Mouse (Mus musculus) thymus, postnatal 10 days (tissue): ENCODE results near the gene Mgmt.

ENCODE experiments used
- DNase-seq, 2 experiments: peaks; one replicate each; pipeline ENCODE4 v3.0.0; 2021; ENCODE audit warnings: low spot score in 2 of 2

Gene Mgmt

DNA sequence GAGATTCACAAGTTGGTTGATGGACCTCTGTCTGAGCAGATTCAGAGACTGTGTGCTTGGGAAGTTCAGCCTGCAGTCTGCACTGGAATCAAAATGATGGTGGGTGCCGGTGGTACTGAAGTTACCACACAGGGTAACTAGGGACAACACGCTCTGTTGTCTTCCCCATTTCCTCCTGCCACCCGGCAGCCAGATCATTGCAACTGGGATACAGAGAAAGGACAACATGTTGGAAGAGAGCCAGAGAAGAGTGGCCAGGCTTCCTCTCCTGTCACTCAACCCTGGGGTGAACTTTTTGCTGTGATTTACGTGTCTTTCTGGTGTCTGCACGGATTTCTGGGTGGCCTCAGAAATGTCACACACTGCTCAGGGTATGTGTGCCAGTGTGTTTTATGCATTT is 107.4 kb downstream of the Mgmt start:
- no peak for DNase-seq

DNA sequence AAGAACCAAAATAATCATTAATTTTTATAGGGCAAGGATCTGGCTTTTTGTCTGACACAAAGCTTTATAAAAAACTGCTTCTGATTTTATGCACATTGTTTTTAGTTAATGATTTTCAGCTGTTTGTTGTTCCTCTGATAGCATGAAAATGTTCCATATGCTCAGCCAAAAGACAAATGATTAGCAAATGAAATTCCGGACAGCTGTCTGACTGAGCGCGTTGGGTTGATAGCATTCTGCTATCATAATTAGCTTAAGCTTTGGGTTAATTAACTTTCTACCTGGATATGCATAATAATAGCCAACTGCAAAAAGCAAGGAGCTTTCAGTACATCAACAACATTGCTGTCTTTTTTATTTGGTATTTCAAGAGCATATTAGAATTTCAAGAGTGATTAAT is 108.0 kb downstream of the Mgmt start:
- DNase-seq = no peak

DNA sequence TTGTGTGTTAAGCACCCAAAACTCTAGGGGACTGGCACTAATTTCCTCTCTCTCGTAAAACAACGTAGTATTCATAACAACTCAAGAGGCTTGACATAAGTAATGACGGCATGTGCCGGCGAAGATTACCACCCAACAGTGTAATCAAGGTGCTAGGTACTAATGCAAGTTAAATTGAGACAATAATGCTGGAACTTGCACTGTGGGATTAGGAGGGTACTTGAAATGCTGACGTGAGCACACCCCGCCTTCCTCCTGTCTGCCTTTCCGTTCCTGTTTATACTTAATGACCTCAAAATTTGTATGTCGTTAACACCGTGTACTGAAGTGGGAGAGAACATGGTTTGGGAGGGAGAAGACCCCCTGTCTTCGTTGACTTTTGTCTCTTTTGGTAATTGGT is 110.9 kb downstream of the Mgmt start:
- no peak for DNase-seq

DNA sequence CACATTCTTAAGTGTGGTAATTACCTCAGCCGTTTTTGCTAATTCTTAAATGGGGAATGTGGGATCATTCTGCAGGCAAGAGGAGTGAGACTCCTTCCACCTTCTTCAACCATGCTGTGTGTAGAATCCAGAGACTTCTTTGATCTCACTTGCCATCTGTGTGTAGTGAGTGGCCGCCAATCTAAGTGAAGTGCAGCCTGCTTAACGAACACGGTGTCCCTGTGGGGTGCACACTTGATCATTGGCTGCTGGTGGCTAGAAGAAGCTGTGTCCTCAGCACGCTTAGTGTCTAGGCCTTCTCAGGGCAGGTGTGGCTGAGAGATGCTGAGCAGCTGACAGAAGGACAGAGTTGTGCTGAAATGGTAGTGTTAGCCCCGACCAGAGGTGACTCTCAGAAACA is 113.9 kb downstream of the Mgmt start:
- DNase-seq = no peak

DNA sequence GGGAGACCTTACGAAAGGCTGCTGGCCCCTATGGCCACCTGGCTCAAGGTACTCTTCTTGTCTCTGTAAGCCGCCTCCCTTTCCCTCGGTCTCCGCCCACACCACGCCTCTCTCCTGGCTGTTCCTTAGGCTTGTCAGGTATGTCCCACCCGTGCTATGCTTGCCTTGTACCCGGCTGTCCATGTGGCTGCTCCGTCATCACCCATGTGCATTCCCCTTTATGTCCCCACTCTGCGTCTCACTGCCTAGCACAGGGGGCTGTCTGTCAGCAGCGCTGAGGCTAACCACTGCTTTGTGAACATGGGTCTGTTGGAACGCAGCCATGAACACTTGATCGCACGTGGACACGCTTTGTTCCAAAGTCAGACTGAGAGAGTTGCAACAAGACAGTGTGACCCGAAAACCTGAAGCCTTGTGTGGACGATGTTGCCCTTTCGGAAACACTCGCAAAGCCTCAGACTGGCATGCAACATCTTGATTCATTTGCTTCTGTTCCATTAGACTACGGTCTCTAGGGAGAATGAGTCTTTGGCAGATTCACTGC is 115.4 kb downstream of the Mgmt start:
- DNase-seq = no peak

DNA sequence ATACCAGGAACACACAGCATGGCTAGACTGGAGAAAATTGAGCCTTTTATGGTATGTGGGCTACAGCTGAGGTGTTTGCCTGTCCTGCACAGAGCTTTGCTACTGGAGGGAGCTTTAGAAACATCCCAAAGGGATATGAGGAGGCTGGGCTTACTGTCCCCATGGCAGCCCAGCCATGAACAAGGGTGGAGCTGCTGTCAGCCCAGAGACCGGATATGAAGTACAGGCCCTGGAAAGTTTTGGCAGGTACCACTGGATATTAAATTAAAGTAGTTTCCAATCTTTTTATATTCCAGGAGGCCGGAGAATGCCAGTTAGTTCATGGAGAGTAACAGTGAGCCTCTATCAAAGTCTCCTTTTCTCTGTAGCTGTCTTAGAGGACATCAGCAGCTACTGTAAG is 116.0 kb downstream of the Mgmt start:
- DNase-seq = no peak

DNA sequence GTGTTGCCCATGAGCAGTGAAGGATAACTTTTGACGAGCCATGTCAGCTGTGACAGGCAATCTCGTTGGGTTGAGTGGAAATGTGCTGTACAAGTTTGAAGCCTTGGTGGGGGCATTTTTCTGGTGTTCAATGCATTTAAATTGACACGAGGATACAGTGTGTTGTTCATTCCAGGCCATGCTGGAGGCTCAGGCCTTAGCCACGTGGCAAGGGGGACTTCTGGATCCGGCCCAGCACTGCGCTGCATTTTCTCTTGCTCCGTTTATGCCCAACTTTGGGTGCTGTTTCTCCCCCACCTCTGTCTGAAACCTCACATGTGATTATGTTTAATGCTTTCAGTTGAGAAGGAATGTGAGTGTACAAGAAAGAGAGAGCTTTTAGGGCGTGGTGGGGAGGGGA is 118.3 kb downstream of the Mgmt start:
- no peak for DNase-seq

DNA sequence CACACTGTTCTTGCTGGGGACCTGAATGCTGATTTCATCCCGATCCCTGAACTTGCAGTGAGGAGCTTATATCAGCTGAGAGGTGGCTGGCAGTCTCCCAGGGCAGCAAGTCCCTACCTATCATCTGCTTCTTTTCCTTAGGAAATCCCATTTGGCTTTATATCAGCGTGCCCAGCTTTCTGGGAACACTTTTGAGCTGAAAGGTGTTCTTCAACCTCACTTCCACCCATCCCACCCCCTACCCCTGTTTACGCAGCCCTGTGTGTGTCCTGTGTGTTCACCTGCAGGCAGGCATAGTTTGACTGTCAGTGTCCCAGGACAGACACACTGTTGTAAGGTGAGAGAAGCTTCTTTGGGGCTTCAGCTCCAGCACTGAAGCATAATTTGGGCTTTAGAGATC is 119.0 kb downstream of the Mgmt start:
- DNase-seq = no peak

DNA sequence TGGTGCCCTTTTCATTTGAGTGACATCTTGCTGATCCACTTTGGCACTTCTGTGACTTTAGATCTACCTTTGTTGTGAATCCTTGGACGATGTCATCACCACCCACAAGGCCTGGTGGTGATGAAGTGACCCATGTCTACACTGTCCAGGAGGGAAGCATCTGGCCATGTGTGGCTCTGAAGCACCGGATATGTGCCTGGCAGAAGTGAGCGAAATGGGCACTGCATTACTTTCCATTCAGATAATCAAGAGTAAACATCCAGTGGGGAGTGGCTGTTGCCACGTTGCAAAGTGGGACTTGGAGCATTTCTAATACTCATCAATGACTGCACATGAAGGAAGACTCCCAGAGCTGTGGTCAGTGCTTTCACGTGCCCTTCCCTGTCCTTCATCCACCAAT is 124.2 kb downstream of the Mgmt start:
- no peak for DNase-seq

DNA sequence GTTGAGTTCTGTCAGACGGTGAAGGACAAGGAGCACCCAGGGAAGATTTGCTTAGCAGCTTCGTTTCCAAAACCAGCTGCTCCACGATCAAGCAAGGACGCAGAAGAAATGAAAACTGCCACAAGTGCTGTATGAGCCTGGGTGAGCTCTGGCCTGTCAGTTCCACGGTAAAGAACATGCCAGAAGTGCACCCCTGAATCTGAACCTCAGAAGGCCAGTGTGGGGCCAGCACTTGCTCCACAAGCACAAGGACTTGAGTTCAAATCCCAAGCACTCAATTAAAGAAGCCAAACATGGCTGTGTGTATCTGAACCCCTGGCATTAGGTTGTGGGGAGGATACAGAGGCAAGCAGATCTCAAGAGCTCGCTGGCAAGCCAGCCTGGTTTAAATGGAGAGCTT is 125.8 kb downstream of the Mgmt start:
- no peak for DNase-seq

DNA sequence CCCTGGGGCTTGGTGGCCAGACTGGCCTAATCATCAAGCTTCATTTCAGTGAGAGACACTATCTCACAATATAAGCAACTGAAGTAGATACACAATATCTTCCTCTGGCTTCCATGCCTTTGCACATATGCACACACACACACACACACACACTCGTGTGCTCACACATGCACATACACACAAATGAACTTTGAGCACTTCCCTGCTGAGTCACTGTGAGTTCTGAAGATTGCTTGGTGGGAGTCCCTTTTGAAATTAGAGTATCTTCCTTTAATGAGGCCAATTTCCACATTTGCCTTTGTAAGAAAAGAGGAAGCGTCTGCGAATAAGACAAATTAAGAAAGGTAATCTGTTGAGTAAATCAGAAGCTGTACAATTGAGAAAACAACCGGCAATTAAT is 136.4 kb downstream of the Mgmt start:
- no peak for DNase-seq

DNA sequence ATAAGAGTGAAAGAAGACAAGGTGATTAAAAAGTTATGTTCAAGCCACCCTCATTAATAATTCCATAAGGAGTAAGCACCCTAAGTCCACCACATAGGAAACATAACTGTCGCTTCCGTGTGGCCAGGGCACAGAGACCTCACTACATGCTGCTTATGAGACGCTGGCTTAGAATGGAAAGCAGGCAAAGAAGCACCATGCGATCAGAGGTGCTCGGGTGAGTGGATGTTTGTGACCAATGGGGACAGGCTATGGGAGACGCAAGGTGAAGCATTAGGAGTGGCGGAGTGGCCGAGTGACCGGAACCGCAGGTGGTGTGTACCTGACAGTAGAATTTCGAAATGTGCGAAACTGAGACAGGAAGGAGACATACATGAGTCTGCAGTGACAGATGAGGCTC is 138.8 kb downstream of the Mgmt start:
- no peak for DNase-seq

DNA sequence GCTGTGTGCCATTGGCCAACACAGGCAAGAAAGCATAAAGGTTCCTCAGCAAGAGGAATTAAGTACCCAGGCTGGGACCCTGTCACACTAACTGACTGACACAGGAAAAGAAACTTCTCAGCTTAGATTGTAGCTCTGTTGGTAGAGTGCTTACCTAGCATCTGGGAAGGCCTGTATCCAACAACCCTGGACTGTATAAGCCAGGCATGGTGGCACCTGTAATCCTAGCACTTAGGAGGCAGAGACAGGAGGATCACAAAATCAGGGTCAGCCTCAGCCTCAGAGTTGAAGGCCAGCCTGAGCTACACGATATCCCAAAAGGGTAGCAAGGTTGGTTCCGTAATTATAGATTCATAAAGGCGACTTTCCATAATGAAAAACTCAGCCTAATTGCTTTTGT is 140.6 kb downstream of the Mgmt start:
- DNase-seq = no peak

DNA sequence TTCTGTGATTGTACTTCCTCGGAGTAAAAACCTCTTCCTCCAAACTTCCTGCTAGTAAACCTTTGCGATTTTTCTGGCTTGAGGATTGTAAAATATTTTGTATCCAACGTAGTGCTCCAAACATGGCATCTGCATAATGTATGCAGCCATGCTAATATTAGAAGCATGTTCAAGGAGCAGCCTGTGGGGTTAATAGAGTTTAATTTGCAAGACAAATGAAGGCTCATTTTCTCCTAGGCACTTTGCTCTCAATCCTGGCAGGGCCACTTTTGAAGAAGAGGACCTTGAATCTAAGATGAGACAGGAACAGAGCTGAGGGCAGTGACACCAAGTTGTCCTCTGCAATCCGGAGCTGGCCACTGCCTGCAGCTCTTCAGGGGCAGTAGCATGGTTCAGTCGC is 141.5 kb downstream of the Mgmt start:
- no peak for DNase-seq

DNA sequence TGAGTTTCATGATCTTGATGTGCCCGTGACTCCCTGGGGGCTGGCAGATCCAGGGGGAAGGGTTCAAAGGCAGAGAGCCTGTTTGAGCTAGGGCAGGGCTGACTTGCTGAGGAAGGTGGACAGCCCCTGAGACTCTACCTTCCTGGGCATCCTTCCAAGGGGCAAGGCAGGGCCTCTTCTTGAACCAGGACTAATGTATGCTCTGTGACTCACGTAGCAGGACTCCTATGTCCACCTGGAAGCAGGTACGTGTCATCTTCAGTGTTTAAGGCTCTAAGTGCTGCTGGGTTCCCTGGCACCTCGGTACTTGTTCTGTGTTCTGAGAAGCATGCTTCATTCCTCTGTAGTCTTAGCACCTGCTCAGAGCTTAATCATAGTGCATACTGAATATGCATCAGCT is 143.1 kb downstream of the Mgmt start:
- no peak for DNase-seq

DNA sequence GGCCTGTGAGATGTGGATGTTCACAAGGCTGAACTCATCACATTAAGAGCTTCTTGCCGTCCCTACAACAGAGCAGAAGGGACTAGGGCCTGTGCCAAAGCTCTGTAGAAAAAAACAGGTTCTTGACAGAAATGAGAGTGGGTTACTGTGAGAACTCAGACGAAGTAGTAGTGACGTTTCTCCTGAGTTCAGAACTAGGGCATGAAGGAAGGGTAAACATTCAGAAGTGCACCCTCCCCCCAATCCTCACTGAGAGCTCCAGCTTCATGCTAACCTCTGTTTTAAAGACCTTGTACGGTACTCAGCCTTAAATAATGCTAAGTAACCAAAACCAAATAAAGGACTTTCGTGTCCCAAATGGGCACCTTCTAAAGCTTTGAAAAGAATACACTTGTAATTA is 143.5 kb downstream of the Mgmt start:
- no peak for DNase-seq

DNA sequence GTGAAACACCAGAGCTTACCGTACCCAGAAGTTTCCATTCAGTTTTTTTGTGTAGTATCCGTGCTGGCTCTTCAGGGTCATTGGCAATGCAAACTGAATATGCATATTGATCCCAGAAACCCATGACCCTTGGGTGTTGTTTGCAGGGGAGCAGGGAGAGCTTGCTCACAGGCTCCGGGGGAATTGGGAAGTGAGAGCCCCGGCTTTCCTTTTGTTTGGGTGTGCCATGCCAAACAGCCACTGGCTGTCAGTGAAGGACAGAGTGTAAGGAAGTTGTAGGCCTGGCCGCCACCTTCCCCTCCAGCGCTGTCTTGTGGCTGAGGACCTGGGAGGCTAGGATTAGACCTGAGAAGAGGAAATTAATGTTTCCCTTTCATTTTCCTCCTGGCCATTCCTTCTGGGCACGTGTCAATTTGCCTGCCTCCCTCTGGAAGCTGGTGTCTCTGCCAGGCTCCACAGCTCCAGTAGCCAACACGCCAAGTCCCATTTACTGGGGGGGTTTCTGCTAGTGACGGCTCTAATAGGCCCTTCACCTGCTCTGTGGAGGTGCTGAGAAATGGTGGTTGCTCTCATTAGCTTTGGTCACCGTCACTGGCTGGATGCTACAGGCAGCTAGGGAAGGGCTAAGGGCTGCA is 144.0 kb downstream of the Mgmt start:
- no peak for DNase-seq

DNA sequence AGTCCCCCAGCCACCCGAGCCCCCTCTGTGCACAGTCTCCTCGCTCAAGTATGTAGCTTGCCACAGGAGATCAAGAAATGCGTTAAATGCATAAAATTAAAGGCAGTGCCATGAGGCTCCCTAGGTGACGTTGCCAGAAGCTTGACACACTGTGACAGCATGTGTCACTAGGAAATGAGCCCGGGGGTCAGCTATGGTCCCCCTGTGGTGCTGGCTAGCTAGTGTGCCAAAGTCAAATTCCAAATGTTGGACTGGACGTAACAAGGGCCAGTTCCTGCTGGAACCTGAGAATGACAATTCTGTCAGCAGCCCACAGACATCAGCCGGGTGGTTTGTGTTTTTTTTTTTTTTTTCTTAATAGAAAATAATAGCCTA is 144.5 kb downstream of the Mgmt start:
- DNase-seq = no peak

DNA sequence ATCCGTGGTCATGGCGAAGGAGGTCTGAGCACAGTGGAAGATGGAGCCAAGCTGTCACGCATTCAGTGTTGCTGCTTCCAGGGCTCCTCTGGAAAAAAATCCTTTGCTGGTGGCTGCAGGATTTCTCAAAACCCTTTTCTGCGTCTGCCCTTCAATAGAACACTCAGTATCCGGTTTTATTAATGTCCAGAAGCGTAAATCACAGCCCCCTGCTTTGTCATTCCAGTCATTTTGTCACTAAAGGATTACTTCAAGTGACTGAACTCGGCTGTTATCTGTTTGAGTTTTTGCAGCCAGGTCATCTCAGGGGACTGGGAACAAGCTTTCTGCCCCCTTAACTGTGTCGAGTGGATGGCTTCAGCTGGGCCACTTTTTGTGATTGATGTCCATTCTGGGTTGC is 146.2 kb downstream of the Mgmt start:
- DNase-seq = no peak

DNA sequence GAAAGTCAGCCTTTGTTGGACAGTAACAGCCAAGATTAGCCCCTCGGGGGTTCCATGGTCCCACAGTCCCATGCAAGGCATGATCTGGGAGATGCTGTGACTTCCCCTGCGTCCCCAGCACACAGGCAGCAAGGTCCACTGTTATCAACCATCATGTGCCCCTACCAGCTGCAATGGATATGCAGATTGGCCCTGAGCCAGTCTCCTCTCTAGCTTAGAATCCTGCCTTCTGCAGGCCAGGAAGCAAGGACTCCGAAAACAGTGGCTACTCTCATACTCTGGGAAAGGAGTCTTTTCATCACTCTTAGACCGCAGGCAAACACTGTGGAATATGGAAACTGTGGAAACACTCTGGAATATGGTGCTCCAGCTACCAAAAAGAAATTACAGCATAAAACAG is 152.5 kb downstream of the Mgmt start:
- no peak for DNase-seq

DNA sequence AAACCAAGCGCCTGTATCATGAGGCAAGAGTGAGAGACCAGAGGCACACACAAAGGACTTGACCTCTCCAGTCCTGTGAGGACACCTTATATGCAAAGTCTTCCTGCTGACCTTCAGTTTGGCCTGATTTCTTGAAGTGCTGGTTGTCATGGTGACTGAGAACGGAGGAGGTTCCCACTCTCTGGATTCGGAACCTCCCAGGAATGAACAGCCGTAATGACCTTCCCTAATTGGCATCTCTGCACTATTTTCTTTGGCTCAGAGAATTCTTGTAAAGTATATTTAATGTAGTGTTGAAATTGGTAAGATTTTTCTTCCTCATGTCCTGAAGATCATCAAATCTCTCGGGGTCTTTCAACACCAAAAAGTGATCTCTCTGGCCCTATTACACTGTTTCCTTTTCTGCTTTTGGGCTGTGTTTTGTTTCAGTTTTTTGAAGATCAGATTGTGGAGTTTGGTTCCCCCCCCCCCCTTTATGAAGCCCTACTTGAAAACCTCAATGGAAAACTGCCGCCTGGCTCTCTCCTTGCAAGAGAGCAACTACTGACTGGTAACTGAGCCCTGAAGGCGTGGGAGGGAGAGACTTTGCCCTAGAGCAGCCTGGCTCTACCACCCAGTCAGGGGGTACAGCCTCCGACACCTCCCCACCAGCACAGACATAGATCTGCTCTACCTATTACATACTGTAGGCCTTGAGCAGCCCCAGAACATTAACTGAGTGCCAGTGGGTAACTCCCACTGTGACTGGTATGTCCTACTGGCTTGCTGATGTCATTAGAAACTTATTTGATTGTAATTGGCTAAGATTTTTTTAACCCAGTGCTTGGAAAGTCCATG is 153.9 kb downstream of the Mgmt start:
- DNase-seq = no peak

DNA sequence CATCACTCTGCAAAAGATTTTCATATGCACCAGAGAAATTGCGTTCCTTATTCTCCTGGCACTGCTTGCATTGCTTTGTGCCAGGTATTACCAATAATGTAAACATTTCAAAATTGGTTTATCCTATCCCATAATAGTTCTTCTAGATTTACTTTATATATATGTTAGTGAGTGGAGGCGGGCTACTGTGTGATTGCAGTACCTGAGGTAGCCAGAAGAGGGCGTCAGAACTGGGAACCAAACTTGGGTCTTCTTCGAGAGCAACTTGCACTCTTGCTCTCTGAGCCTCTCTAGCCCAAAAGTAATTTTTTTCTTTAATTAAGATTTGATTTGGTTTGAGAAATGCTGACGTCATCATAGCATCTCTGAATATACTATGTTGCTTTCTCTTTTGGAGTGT is 159.9 kb downstream of the Mgmt start:
- DNase-seq = no peak

DNA sequence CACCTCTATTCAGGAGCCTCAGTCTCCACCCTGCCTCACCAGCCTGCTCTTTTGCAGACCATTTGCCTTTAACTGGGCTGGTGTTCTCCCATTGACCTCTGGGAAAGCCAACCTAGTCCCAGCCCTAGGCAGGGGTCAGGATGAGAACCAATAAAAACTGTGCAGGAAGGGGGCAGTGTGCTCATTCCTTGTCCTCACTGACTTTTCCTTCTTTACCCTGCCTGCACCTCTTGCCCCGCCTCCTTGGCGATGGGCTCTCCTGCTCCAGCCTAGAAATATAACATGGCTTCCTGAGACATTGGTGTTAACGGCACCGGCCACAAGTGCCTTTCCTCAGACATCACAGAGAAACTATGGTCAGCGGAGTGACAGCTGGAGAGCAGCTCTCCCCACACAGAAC is 161.7 kb downstream of the Mgmt start:
- DNase-seq = no peak

DNA sequence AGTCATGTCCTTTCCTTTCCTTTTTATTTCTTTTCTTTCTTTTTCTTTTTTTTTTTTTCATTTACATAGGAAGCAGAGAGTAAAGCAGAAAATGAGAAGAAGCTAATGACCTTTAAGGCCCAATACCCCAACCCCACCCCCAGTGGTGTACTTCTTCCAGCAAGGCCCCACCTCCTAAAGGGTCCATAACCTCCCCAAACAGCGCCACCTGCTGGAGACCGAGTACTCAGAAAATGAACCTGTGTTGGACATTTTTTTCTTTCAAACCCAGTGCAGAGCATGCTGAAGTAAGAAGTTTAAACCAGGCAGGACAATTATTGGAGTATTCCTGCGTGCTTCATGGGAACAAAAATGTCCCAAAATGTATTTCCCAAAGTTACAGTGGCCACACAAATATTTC is 166.1 kb downstream of the Mgmt start:
- DNase-seq = peak in 1 of 2 experiments; percentile 22
